Mouse (Mus musculus): Measurements from ENCODE around the gene Krt6a.
A peak's percentile ranks its signal among the peaks of the same experiment; 100 is the strongest.
"Not testable (repeated sequence)": the region's sequence is repeated elsewhere in the genome, so short reads cannot be mapped to it uniquely, and the experiment has no call there.

Krt6a gene

GRCm38 (mm10) chr15:101694207-101694606 is at the start of gene Krt6a:
TSS of gene Krt6a (minus strand) at chr15:101694307.
- no peak for DNase-seq (ENCODE audit: low spot score in 2 of 2)

GRCm38 (mm10) chr15:101742711-101743110 is 48.6 kb upstream of the Krt6a start, which contains the start of gene Krt71:
TSS of gene Krt71 (minus strand) at chr15:101743109.
- no peak for DNase-seq (ENCODE audit: low spot score in 2 of 2)

GRCm38 (mm10) chr15:101737786-101738185 is 43.7 kb upstream of the Krt6a start:
- DNase-seq (ENCODE audit: low spot score in 2 of 2): no peak

GRCm38 (mm10) chr15:101730653-101731052 is 36.5 kb upstream of the Krt6a start:
- no peak for DNase-seq (ENCODE audit: low spot score in 2 of 2)

- DNase-seq (ENCODE audit: low spot score in 2 of 2): no peak
Measured at GRCm38 (mm10) chr15:101724686-101725085, 30.6 kb upstream of the Krt6a start.

GRCm38 (mm10) chr15:101715831-101716230 is 21.7 kb upstream of the Krt6a start:
- DNase-seq (ENCODE audit: low spot score in 2 of 2): no peak

GRCm38 (mm10) chr15:101714356-101714755 is 20.2 kb upstream of the Krt6a start:
- DNase-seq (ENCODE audit: low spot score in 2 of 2): no peak

- no peak for DNase-seq (ENCODE audit: low spot score in 2 of 2)
Measured at GRCm38 (mm10) chr15:101713731-101714130, 19.6 kb upstream of the Krt6a start.

- DNase-seq (ENCODE audit: low spot score in 2 of 2): no peak
Measured at GRCm38 (mm10) chr15:101712720-101713119, 18.6 kb upstream of the Krt6a start, which contains the start of gene Krt5. TSS of gene Krt5 (minus strand) at chr15:101712898.

GRCm38 (mm10) chr15:101708683-101709082 is 14.6 kb upstream of the Krt6a start:
- DNase-seq (ENCODE audit: low spot score in 2 of 2): no peak

- DNase-seq (ENCODE audit: low spot score in 2 of 2): no peak
Measured at GRCm38 (mm10) chr15:101707454-101707853, 13.3 kb upstream of the Krt6a start.

- no peak for DNase-seq (ENCODE audit: low spot score in 2 of 2)
Measured at GRCm38 (mm10) chr15:101704066-101704465, 10.0 kb upstream of the Krt6a start.

- no peak for DNase-seq (ENCODE audit: low spot score in 2 of 2)
Measured at GRCm38 (mm10) chr15:101702380-101702779, 8.3 kb upstream of the Krt6a start.

- DNase-seq (ENCODE audit: low spot score in 2 of 2): no peak
Measured at GRCm38 (mm10) chr15:101699866-101700265, 5.8 kb upstream of the Krt6a start.

- no peak for DNase-seq (ENCODE audit: low spot score in 2 of 2)
Measured at GRCm38 (mm10) chr15:101699192-101699591, 5.1 kb upstream of the Krt6a start.

- DNase-seq (ENCODE audit: low spot score in 2 of 2): peak in 1 of 2 experiments; percentile 46
Measured at GRCm38 (mm10) chr15:101697326-101698188, 3.5 kb upstream of the Krt6a start.

- DNase-seq (ENCODE audit: low spot score in 2 of 2): not testable (repeated sequence)
Measured at GRCm38 (mm10) chr15:101690460-101690859, 3.6 kb downstream of the Krt6a start.

GRCm38 (mm10) chr15:101688161-101688560 is 5.9 kb downstream of the Krt6a start:
- DNase-seq (ENCODE audit: low spot score in 2 of 2): no peak

GRCm38 (mm10) chr15:101680187-101680586 is 13.9 kb downstream of the Krt6a start, which contains the start of gene Krt6b:
TSS of gene Krt6b (minus strand) at chr15:101680287.
- DNase-seq (ENCODE audit: low spot score in 2 of 2): no peak

GRCm38 (mm10) chr15:101675978-101676377 is 18.1 kb downstream of the Krt6a start:
- no peak for DNase-seq (ENCODE audit: low spot score in 2 of 2)

GRCm38 (mm10) chr15:101652736-101653265 is 41.3 kb downstream of the Krt6a start:
- DNase-seq (ENCODE audit: low spot score in 2 of 2): no peak

- no peak for DNase-seq (ENCODE audit: low spot score in 2 of 2)
Measured at GRCm38 (mm10) chr15:101647280-101647679, 46.8 kb downstream of the Krt6a start, which contains the start of gene Gm5478. TSS of gene Gm5478 (minus strand) at chr15:101647380.

Data from spleen, postnatal 4 days (tissue).